Comparison of ENCODE assay signal across 18 mouse cellular contexts in genomic region chr7:19432475-19432874, GRCm38 (mm10). TPM values are rescaled to one million over a fixed set of nuclear protein-coding genes. Genes with fewer than 3 reads are reported as not detected.
A peak's percentile ranks its signal among the peaks of the same experiment; 100 is the strongest.
DNase-seq lines count a peak whose midpoint lies in the region; ATAC-seq and TF ChIP-seq lines count a peak whose summit lies in the region.
"Had no signal": no experiment of that assay in that cellular context is flagged by ENCODE, and none has a peak within 500 bp of the region (broad histone marks: within the 10 kb centered on the region; RNA-seq: fewer than 3 reads in every experiment).

No protein-coding gene starts in this region.

- TF ChIP-seq POLR2A in small intestine, adult 2 months (IDR thresholded peaks at IDR 0.05; ENCODE audit: low read depth, low read length) = no peak

- peaks cover 81% of the 10 kb centered on the region for H3K36me3 ChIP-seq in kidney, postnatal 0 days (ENCODE audit: insufficient read depth, low read length)
- H3K36me3 ChIP-seq in small intestine, adult 2 months (ENCODE audit: control insufficient read depth, insufficient read depth, low read length) = peaks cover 77% of the 10 kb centered on the region
- H3K36me3 ChIP-seq in kidney, embryonic 14.5 days (ENCODE audit: control insufficient read depth, insufficient read depth, low read length) = peaks cover 98% of the 10 kb centered on the region

- WGBS in kidney, postnatal 0 days = 95% methylated on average over 2 of the region's 2 CpGs
- 100% methylated on average over 2 of the region's 2 CpGs for WGBS in small intestine, adult 2 months
- WGBS in kidney, embryonic 14.5 days = 96% methylated on average over 2 of the region's 2 CpGs

- no peak for ATAC-seq in kidney, postnatal 0 days (replicated peaks; ENCODE audit: low FRiP score, low read depth)
- no peak for ATAC-seq in kidney, embryonic 14.5 days (ENCODE audit: low FRiP score, low TSS enrichment)
- ATAC-seq: activated CD4-positive, CD25-positive, alpha-beta regulatory T cell, adult 4 months; midbrain, embryonic 15.5 days had no signal

- DNase-seq in kidney, postnatal 0 days (ENCODE audit: low spot score) = no peak
- no peak for DNase-seq in kidney, postnatal 14 days
- DNase-seq in retina, embryonic 14.5 days (ENCODE audit: low spot score) = peak; percentile 21
- no peak for DNase-seq in retina, postnatal 1 day
- DNase-seq in R1 (ENCODE audit: low read depth, low spot score) = peak; percentile 70
- DNase-seq: cerebellum, adult 8-10 months; kidney, adult 9 months; right cerebral cortex, adult 18-20 months; thymus, adult 18-20 months had no signal

- H3K4me2 ChIP-seq in kidney, postnatal 0 days (ENCODE audit: low read length) = no peak overlapping the region
- no peak overlapping the region for H3K4me2 ChIP-seq in kidney, embryonic 14.5 days (replicated peaks; ENCODE audit: low read depth, low read length)
- H3K4me2 ChIP-seq: midbrain, embryonic 15.5 days; neural tube, embryonic 13.5 days had no signal

- H3K27ac ChIP-seq in kidney, postnatal 0 days = no peak overlapping the region
- H3K27ac ChIP-seq in small intestine, adult 2 months (ENCODE audit: insufficient read depth, low read depth, low read length) = no peak overlapping the region
- H3K27ac ChIP-seq in kidney, embryonic 14.5 days (ENCODE audit: low read depth, low read length) = no peak overlapping the region
- H3K27ac ChIP-seq: embryonic facial prominence, embryonic 10.5 days; heart, embryonic 10.5 days; limb, embryonic 10.5 days; midbrain, embryonic 15.5 days; neural tube, embryonic 13.5 days had no signal

- H3K4me3 ChIP-seq in kidney, postnatal 0 days (replicated peaks; ENCODE audit: low read depth, low read length) = no peak overlapping the region
- no peak overlapping the region for H3K4me3 ChIP-seq in small intestine, adult 2 months (ENCODE audit: low read depth, low read length)
- H3K4me3 ChIP-seq in kidney, embryonic 14.5 days (ENCODE audit: low read length) = no peak overlapping the region
- H3K4me3 ChIP-seq: embryonic facial prominence, embryonic 10.5 days; heart, embryonic 10.5 days; limb, embryonic 10.5 days; midbrain, embryonic 15.5 days; neural tube, embryonic 13.5 days had no signal

- H3K9ac ChIP-seq in kidney, postnatal 0 days (ENCODE audit: low read depth, low read length) = no peak overlapping the region
- no peak overlapping the region for H3K9ac ChIP-seq in kidney, embryonic 14.5 days (ENCODE audit: low read depth, low read length)
- H3K9ac ChIP-seq: midbrain, embryonic 15.5 days; neural tube, embryonic 13.5 days had no signal

- no peaks in the 10 kb centered on the region for H3K9me3 ChIP-seq in kidney, postnatal 0 days (replicated peaks; ENCODE audit: low read length)
- H3K9me3 ChIP-seq in kidney, embryonic 14.5 days (ENCODE audit: control insufficient read depth, low read length) = no peaks in the 10 kb centered on the region; the same call in 1 of the 2 replicates
- H3K9me3 ChIP-seq: limb, embryonic 10.5 days; midbrain, embryonic 15.5 days had no signal

- H3K27me3 ChIP-seq in kidney, postnatal 0 days (ENCODE audit: insufficient read depth, low read length) = no peaks in the 10 kb centered on the region
- H3K27me3 ChIP-seq in small intestine, adult 2 months (ENCODE audit: control insufficient read depth, insufficient read depth, low read length) = no peaks in the 10 kb centered on the region
- H3K27me3 ChIP-seq in kidney, embryonic 14.5 days (ENCODE audit: control insufficient read depth, insufficient read depth, low read length) = no peaks in the 10 kb centered on the region
- H3K27me3 ChIP-seq: midbrain, embryonic 15.5 days; neural tube, embryonic 13.5 days had no signal

- H3K4me1 ChIP-seq in kidney, postnatal 0 days (replicated peaks; ENCODE audit: insufficient read depth, low read length) = no peaks in the 10 kb centered on the region
- no peaks in the 10 kb centered on the region for H3K4me1 ChIP-seq in small intestine, adult 2 months (ENCODE audit: control insufficient read depth, insufficient read depth, insufficient read length, low read length)
- H3K4me1 ChIP-seq in kidney, embryonic 14.5 days (ENCODE audit: control insufficient read depth, insufficient read depth, low read length) = no peaks in the 10 kb centered on the region
- H3K4me1 ChIP-seq: embryonic facial prominence, embryonic 10.5 days; heart, embryonic 10.5 days; limb, embryonic 10.5 days; midbrain, embryonic 15.5 days had no signal

- TF ChIP-seq CTCF in kidney, postnatal 0 days (IDR thresholded peaks at IDR 0.05; ENCODE audit: low read depth) = peak; percentile 34; the same call in 1 of the 2 replicates
- TF ChIP-seq CTCF in small intestine, adult 2 months (IDR thresholded peaks at IDR 0.05; ENCODE audit: extremely low read depth, insufficient read length, insufficient replicate concordance, low read depth, low read length) = peak; percentile 27; the same call in 1 of the 2 replicates

RNA-seq across cellular contexts. Expression of gene Mark4, which starts 26.1 kb away (rescaled TPM):
- polyA plus RNA-seq in kidney, postnatal 0 days (2015; fragmentation: Nextera tagmentation; extraction: Ambion mirVana) = 6.6 and 7.9 TPM in 2 replicates
- 11.6 and 27.4 TPM in 2 replicates for polyA plus RNA-seq in small intestine, adult 2 months (2012; rRNA removed)
- polyA plus RNA-seq in kidney, embryonic 14.5 days (2014; fragmentation: Nextera tagmentation; extraction: Ambion mirVana) = 10.4 and 12.1 TPM in 2 replicates

RNA-seq across cellular contexts. Expression of gene Ckm, which starts 27.9 kb away (rescaled TPM):
- polyA plus RNA-seq in kidney, postnatal 0 days (2015; fragmentation: Nextera tagmentation; extraction: Ambion mirVana) = 1.0 and 1.2 TPM in 2 replicates
- polyA plus RNA-seq in small intestine, adult 2 months (2012; rRNA removed) = 31.9 and 45.3 TPM in 2 replicates
- polyA plus RNA-seq in kidney, embryonic 14.5 days (2014; fragmentation: Nextera tagmentation; extraction: Ambion mirVana) = 0.20 and 0.69 TPM in 2 replicates
- polyA plus RNA-seq: embryonic facial prominence, embryonic 10.5 days; hindbrain, embryonic 11.5 days; limb, embryonic 10.5 days; midbrain, embryonic 15.5 days had no signal

RNA-seq across cellular contexts. Expression of gene Klc3, which starts 28.6 kb away (rescaled TPM):
- polyA plus RNA-seq in kidney, postnatal 0 days (2015; fragmentation: Nextera tagmentation; extraction: Ambion mirVana) = 6.7 and 8.2 TPM in 2 replicates
- 2.6 and 3.5 TPM in 2 replicates for polyA plus RNA-seq in small intestine, adult 2 months (2012; rRNA removed)
- polyA plus RNA-seq in kidney, embryonic 14.5 days (2014; fragmentation: Nextera tagmentation; extraction: Ambion mirVana) = 5.7 and 6.7 TPM in 2 replicates

RNA-seq across cellular contexts. Expression of gene Exoc3l2, which starts 30.7 kb away (rescaled TPM):
- polyA plus RNA-seq in kidney, postnatal 0 days (2015; fragmentation: Nextera tagmentation; extraction: Ambion mirVana) = 6.7 and 8.0 TPM in 2 replicates
- polyA plus RNA-seq in small intestine, adult 2 months (2012; rRNA removed) = 6.5 and 12.0 TPM in 2 replicates
- polyA plus RNA-seq in kidney, embryonic 14.5 days (2014; fragmentation: Nextera tagmentation; extraction: Ambion mirVana) = 3.5 and 3.7 TPM in 2 replicates
- polyA plus RNA-seq: activated CD4-positive, CD25-positive, alpha-beta regulatory T cell, adult 4 months had no signal

RNA-seq across cellular contexts. Expression of gene Ercc2, which starts 50.7 kb away (rescaled TPM):
- 11.0 and 11.5 TPM in 2 replicates for polyA plus RNA-seq in kidney, postnatal 0 days (2015; fragmentation: Nextera tagmentation; extraction: Ambion mirVana)
- polyA plus RNA-seq in small intestine, adult 2 months (2012; rRNA removed) = 21.0 and 31.2 TPM in 2 replicates
- 11.9 and 12.6 TPM in 2 replicates for polyA plus RNA-seq in kidney, embryonic 14.5 days (2014; fragmentation: Nextera tagmentation; extraction: Ambion mirVana)

Comparison
In these comparisons a context has a peak if more than half of its experiments do, and no peak if none do; other contexts are left out.
1. DNase-seq: peak in retina, embryonic 14.5 days (single experiment) and R1 (single experiment); none in kidney, postnatal 0 days (single experiment), kidney, postnatal 14 days (single experiment) and retina, postnatal 1 day (single experiment).
2. RNA of gene Ckm, which starts 27.9 kb away (polyA plus RNA-seq): 31.9 to 45.3 TPM in small intestine, adult 2 months; 1.0 to 1.2 TPM in kidney, postnatal 0 days and 0.20 to 0.69 TPM in kidney, embryonic 14.5 days; every median in the first group is over 10 times any median in the second.